Mouse (Mus musculus): Measurements from ENCODE around the gene Cldn3. TPM values are rescaled to one million over a fixed set of nuclear protein-coding genes. Genes with fewer than 3 reads are reported as not detected.

Gene Cldn3
- polyA plus RNA-seq, 1 experiment from 2014 or later: 13.0 TPM

GRCm38 (mm10) chr5:134946063-134946856, 39.8 kb upstream of the Cldn3 start:
- H3K4me3 ChIP-seq (replicated peaks; ENCODE audit: low read length): no peak overlapping the region
- no peak overlapping the region for H3K9ac ChIP-seq (replicated peaks; ENCODE audit: low read depth, low read length)
- no peak for ATAC-seq
- H3K27me3 ChIP-seq (replicated peaks; ENCODE audit: control insufficient read depth, insufficient read depth, low read length): peaks cover 24% of the 10 kb centered on the region
- no peak overlapping the region for H3K27ac ChIP-seq (ENCODE audit: low read length)
- H3K4me2 ChIP-seq (ENCODE audit: low read length): no peak overlapping the region
- H3K9me3 ChIP-seq (ENCODE audit: control insufficient read depth, low read length): no peaks in the 10 kb centered on the region
- H3K4me1 ChIP-seq (replicated peaks; ENCODE audit: control insufficient read depth, insufficient read depth, low read length): no peaks in the 10 kb centered on the region
- no peaks in the 10 kb centered on the region for H3K36me3 ChIP-seq (ENCODE audit: control insufficient read depth, insufficient read depth)
- WGBS: 17% methylated on average over 43 of the region's 43 CpGs

- Histone ChIP-seq H3K4me3 (replicated peaks; ENCODE audit: low read length) (no peak within 1 kb of the TSS), H3K9me3 (ENCODE audit: control insufficient read depth, low read length) (no peaks in the 10 kb centered on the region), H3K27me3 (replicated peaks; ENCODE audit: control insufficient read depth, insufficient read depth, low read length) (peaks cover 24% of the 10 kb centered on the region), H3K27ac (ENCODE audit: low read length) (no peak within 1 kb of the TSS), H3K4me2 (ENCODE audit: low read length) (no peak within 1 kb of the TSS), H3K36me3 (ENCODE audit: control insufficient read depth, insufficient read depth) (no peaks in the 10 kb centered on the region), H3K4me1 (replicated peaks; ENCODE audit: control insufficient read depth, insufficient read depth, low read length) (no peaks in the 10 kb centered on the region), H3K9ac (replicated peaks; ENCODE audit: low read depth, low read length) (no peak within 1 kb of the TSS)
- ATAC-seq: no peak
- 10% methylated on average over 11 of the region's 11 CpGs for WGBS
Observed at GRCm38 (mm10) chr5:134946857-134947255, 39.2 kb upstream of the Cldn3 start, which contains the start of gene Cldn4. TSS of gene Cldn4 (minus strand) at chr5:134946934.

- Histone ChIP-seq H3K36me3 (ENCODE audit: control insufficient read depth, insufficient read depth) (no peaks in the 10 kb centered on the region), H3K4me2 (ENCODE audit: low read length) (no peak overlapping the region), H3K9me3 (ENCODE audit: control insufficient read depth, low read length) (no peaks in the 10 kb centered on the region), H3K9ac (replicated peaks; ENCODE audit: low read depth, low read length) (no peak overlapping the region), H3K4me3 (replicated peaks; ENCODE audit: low read length) (no peak overlapping the region), H3K4me1 (replicated peaks; ENCODE audit: control insufficient read depth, insufficient read depth, low read length) (no peaks in the 10 kb centered on the region), H3K27ac (ENCODE audit: low read length) (no peak overlapping the region), H3K27me3 (replicated peaks; ENCODE audit: control insufficient read depth, insufficient read depth, low read length) (peaks cover 24% of the 10 kb centered on the region)
- 72% methylated on average over 5 of the region's 5 CpGs for WGBS
- no peak for ATAC-seq
Observed at GRCm38 (mm10) chr5:134947420-134948084, 38.5 kb upstream of the Cldn3 start.

- Histone ChIP-seq H3K4me1 (replicated peaks; ENCODE audit: control insufficient read depth, insufficient read depth, low read length) (no peaks in the 10 kb centered on the region), H3K36me3 (ENCODE audit: control insufficient read depth, insufficient read depth) (no peaks in the 10 kb centered on the region), H3K9me3 (ENCODE audit: control insufficient read depth, low read length) (no peaks in the 10 kb centered on the region), H3K4me3 (replicated peaks; ENCODE audit: low read length) (no peak overlapping the region), H3K27me3 (replicated peaks; ENCODE audit: control insufficient read depth, insufficient read depth, low read length) (peaks cover 24% of the 10 kb centered on the region), H3K4me2 (ENCODE audit: low read length) (no peak overlapping the region), H3K27ac (ENCODE audit: low read length) (no peak overlapping the region), H3K9ac (replicated peaks; ENCODE audit: low read depth, low read length) (no peak overlapping the region)
- WGBS: 64% methylated on average over 4 of the region's 4 CpGs
- no peak for ATAC-seq
Observed at GRCm38 (mm10) chr5:134948085-134948439, 38.0 kb upstream of the Cldn3 start.

DNA sequence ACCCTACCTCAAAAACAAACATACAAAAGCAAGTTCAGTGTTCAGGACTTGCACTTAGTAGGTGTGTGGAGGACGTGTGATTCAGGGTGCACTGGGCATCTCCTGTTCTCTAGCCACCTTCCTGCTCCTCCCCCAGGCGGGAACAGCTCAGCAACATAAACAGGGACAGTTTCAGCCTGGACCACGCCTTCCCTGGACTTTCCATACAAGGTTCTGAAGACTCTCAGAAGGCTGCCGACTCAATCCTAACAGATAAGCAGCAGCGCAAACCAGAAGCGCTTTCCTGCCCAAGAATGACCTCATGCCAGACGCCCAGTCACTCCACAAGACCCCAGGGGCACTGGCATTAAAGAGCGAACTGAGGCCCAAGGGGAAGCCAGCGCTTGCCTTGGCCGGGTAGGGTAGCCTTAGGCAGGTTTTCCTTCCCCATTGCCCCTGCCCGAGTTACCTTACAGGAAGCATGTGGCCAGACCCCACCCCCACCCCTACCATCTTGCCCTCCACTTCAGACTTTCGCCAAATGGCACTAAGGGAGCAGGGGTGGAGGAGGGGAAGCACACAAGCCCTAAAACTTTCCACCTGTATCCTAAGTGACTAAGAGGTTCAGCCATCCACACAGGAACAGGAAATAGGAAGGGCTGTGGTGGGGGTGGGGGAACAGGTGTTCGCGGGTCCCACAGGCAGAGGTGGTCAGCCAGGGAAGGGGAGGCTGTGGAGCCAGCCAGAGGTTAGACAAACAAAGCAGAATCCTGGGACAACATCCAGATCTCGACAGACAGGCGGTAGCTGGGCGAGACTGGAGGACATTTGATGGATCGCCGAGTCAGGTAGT, 34.7 kb upstream of the Cldn3 start:
- Histone ChIP-seq H3K27me3 (replicated peaks; ENCODE audit: control insufficient read depth, insufficient read depth, low read length) (peaks cover 12% of the 10 kb centered on the region), H3K9ac (replicated peaks; ENCODE audit: low read depth, low read length) (no peak overlapping the region), H3K27ac (ENCODE audit: low read length) (no peak overlapping the region), H3K9me3 (ENCODE audit: control insufficient read depth, low read length) (no peaks in the 10 kb centered on the region), H3K4me3 (replicated peaks; ENCODE audit: low read length) (no peak overlapping the region), H3K4me1 (replicated peaks; ENCODE audit: control insufficient read depth, insufficient read depth, low read length) (no peaks in the 10 kb centered on the region), H3K36me3 (ENCODE audit: control insufficient read depth, insufficient read depth) (no peaks in the 10 kb centered on the region), H3K4me2 (ENCODE audit: low read length) (no peak overlapping the region)
- no peak for ATAC-seq
- 52% methylated on average over 19 of the region's 19 CpGs for WGBS

GRCm38 (mm10) chr5:134955491-134955890, 30.5 kb upstream of the Cldn3 start:
- no peaks in the 10 kb centered on the region for H3K36me3 ChIP-seq (ENCODE audit: control insufficient read depth, insufficient read depth)
- H3K9ac ChIP-seq (replicated peaks; ENCODE audit: low read depth, low read length): no peak overlapping the region
- H3K4me2 ChIP-seq (ENCODE audit: low read length): no peak overlapping the region
- no peak for ATAC-seq
- no peaks in the 10 kb centered on the region for H3K4me1 ChIP-seq (replicated peaks; ENCODE audit: control insufficient read depth, insufficient read depth, low read length)
- no peak overlapping the region for H3K27ac ChIP-seq (ENCODE audit: low read length)
- WGBS: 83% methylated on average over 5 of the region's 5 CpGs
- no peak overlapping the region for H3K4me3 ChIP-seq (replicated peaks; ENCODE audit: low read length)
- H3K27me3 ChIP-seq (replicated peaks; ENCODE audit: control insufficient read depth, insufficient read depth, low read length): no peaks in the 10 kb centered on the region
- H3K9me3 ChIP-seq (ENCODE audit: control insufficient read depth, low read length): no peaks in the 10 kb centered on the region

- H3K4me3 ChIP-seq (replicated peaks; ENCODE audit: low read length): no peak overlapping the region
- H3K9me3 ChIP-seq (ENCODE audit: control insufficient read depth, low read length): no peaks in the 10 kb centered on the region
- no peak overlapping the region for H3K4me2 ChIP-seq (ENCODE audit: low read length)
- WGBS: 69% methylated on average over 7 of the region's 7 CpGs
- no peaks in the 10 kb centered on the region for H3K4me1 ChIP-seq (replicated peaks; ENCODE audit: control insufficient read depth, insufficient read depth, low read length)
- no peak for ATAC-seq
- H3K27me3 ChIP-seq (replicated peaks; ENCODE audit: control insufficient read depth, insufficient read depth, low read length): no peaks in the 10 kb centered on the region
- no peaks in the 10 kb centered on the region for H3K36me3 ChIP-seq (ENCODE audit: control insufficient read depth, insufficient read depth)
- H3K9ac ChIP-seq (replicated peaks; ENCODE audit: low read depth, low read length): no peak overlapping the region
- H3K27ac ChIP-seq (ENCODE audit: low read length): no peak overlapping the region
Observed at GRCm38 (mm10) chr5:134959114-134959513, 26.9 kb upstream of the Cldn3 start.

DNA sequence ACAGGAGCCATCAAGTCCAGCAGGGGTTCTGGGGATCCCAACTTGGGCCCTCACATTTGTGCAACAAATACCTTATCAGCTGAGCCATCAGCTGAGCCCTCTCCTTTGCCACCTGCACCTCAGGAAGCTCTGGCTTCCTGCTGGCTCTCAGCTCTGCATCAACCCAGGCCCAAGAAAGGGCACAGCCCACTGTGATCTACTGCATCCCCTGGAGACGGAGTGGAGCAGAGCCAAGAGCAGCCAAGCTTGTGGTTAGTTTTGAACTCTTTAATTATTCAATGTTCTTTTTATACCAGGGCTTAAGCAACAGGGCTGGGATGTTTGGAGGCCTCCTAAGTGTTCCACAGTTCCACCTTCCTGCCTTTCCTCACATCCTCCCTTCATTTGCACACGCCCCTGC, 25.6 kb upstream of the Cldn3 start:
- Histone ChIP-seq H3K27ac (ENCODE audit: low read length) (no peak overlapping the region), H3K9ac (replicated peaks; ENCODE audit: low read depth, low read length) (no peak overlapping the region), H3K4me2 (ENCODE audit: low read length) (no peak overlapping the region), H3K9me3 (ENCODE audit: control insufficient read depth, low read length) (no peaks in the 10 kb centered on the region), H3K4me3 (replicated peaks; ENCODE audit: low read length) (no peak overlapping the region), H3K36me3 (ENCODE audit: control insufficient read depth, insufficient read depth) (no peaks in the 10 kb centered on the region), H3K27me3 (replicated peaks; ENCODE audit: control insufficient read depth, insufficient read depth, low read length) (no peaks in the 10 kb centered on the region), H3K4me1 (replicated peaks; ENCODE audit: control insufficient read depth, insufficient read depth, low read length) (no peaks in the 10 kb centered on the region)
- WGBS: 73% methylated on average over 2 of the region's 2 CpGs
- no peak for ATAC-seq

- H3K27me3 ChIP-seq (replicated peaks; ENCODE audit: control insufficient read depth, insufficient read depth, low read length): 0 out of 2 replicates have a peak, but pooled peaks cover 2% of the 10 kb centered on the region
- peaks cover 7% of the 10 kb centered on the region for H3K4me1 ChIP-seq (replicated peaks; ENCODE audit: control insufficient read depth, insufficient read depth, low read length)
- WGBS: 95% methylated on average over 2 of the region's 2 CpGs
Observed at GRCm38 (mm10) chr5:134961519-134961918, 24.5 kb upstream of the Cldn3 start.

More at GRCm38 (mm10) chr5:134961519-134961918, 24.5 kb upstream of the Cldn3 start:
- Histone ChIP-seq H3K36me3 (ENCODE audit: control insufficient read depth, insufficient read depth) (no peaks in the 10 kb centered on the region), H3K4me2 (ENCODE audit: low read length) (no peak overlapping the region), H3K4me3 (replicated peaks; ENCODE audit: low read length) (no peak overlapping the region), H3K9me3 (ENCODE audit: control insufficient read depth, low read length) (no peaks in the 10 kb centered on the region), H3K9ac (replicated peaks; ENCODE audit: low read depth, low read length) (no peak overlapping the region), H3K27ac (ENCODE audit: low read length) (no peak overlapping the region)
- no peak for ATAC-seq
